Mouse (Mus musculus): Measurements from ENCODE around the gene Lrp5. TPM values are rescaled to one million over a fixed set of nuclear protein-coding genes. Genes with fewer than 3 reads are reported as not detected.

The Lrp5 gene
- polyA plus RNA-seq, 1 experiment from 2014 or later, result 5.4 TPM

- Histone ChIP-seq H3K4me2 (replicated peaks) (no peak overlapping the region), H3K27me3 (replicated peaks) (no peaks in the 10 kb centered on the region), H3K9ac (no peak overlapping the region), H3K4me3 (replicated peaks) (no peak overlapping the region), H3K27ac (no peak overlapping the region), H3K36me3 (peaks cover 53% of the 10 kb centered on the region), H3K9me3 (no peaks in the 10 kb centered on the region), H3K4me1 (replicated peaks) (peaks cover 4% of the 10 kb centered on the region; the same call in 1 of the 2 replicates)
- 70% methylated on average over 5 of the region's 5 CpGs for WGBS
- ATAC-seq, result peak; percentile 52
Observed at GRCm38 (mm10) chr19:3623824-3624223, 62.5 kb downstream of the Lrp5 start.

- Histone ChIP-seq H3K4me3 (replicated peaks) (no peak overlapping the region), H3K4me2 (replicated peaks) (no peak overlapping the region), H3K9ac (no peak overlapping the region), H3K4me1 (replicated peaks) (peaks cover 4% of the 10 kb centered on the region; the same call in 1 of the 2 replicates), H3K27me3 (replicated peaks) (no peaks in the 10 kb centered on the region), H3K9me3 (no peaks in the 10 kb centered on the region), H3K36me3 (peaks cover 51% of the 10 kb centered on the region), H3K27ac (no peak overlapping the region)
- 95% methylated on average over 4 of the region's 4 CpGs for WGBS
- no peak for ATAC-seq
Observed at GRCm38 (mm10) chr19:3623294-3623693, 63.1 kb downstream of the Lrp5 start.

DNA sequence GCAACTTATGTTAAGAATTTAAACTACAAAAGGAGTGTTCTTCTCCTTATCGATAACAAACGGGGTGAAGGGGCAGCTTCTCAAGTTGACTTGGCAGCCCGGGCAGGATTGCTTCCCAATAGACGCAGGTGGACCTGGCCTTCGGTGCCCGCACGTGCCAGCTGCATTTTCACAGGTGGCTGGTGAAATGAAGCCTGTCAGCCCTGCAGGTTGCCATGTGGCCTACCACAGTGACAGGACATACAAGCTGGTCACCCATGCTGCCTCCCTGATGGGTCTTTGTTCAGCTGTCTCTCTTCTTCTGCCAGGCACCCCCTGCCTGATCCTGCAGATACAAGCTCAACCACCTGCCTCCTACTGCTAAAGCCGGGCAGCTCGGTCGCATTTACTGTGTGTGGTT lies 65.5 kb downstream of the Lrp5 start:
- Histone ChIP-seq H3K27me3 (replicated peaks) (no peaks in the 10 kb centered on the region), H3K36me3 (peaks cover 40% of the 10 kb centered on the region), H3K4me1 (replicated peaks) (0 out of 2 replicates have a peak, but pooled peaks cover 4% of the 10 kb centered on the region), H3K4me2 (replicated peaks) (no peak overlapping the region), H3K9ac (no peak overlapping the region), H3K9me3 (no peaks in the 10 kb centered on the region), H3K4me3 (replicated peaks) (no peak overlapping the region), H3K27ac (no peak overlapping the region)
- WGBS, result 96% methylated on average over 10 of the region's 10 CpGs
- ATAC-seq, result no peak

DNA sequence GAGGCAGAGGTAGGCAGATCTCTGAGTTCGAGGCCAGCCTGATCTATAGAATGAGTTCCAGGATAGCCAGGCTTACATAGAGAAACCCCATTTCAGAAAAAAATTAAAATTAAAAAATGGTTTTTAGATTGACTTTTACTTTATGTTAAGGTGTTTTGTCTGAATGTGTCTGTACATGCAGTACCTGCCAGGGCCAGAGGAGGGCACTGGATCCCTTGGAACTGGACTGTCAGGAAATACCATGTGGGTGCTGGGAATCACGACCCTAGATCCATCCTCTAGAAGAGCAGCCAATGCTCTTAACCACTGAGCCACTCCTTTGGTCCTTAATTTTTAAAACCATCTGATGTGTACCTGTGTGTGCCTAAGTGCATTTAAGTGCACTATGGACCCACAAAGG lies 67.0 kb downstream of the Lrp5 start:
- Histone ChIP-seq H3K36me3 (peaks cover 48% of the 10 kb centered on the region), H3K9me3 (no peaks in the 10 kb centered on the region)

GRCm38 (mm10) chr19:3613991-3614390 lies 72.4 kb downstream of the Lrp5 start:
- Histone ChIP-seq H3K4me3 (replicated peaks) (no peak overlapping the region), H3K4me2 (replicated peaks) (no peak overlapping the region), H3K36me3 (peaks cover 30% of the 10 kb centered on the region), H3K9ac (no peak overlapping the region), H3K27ac (no peak overlapping the region), H3K9me3 (no peaks in the 10 kb centered on the region), H3K27me3 (replicated peaks) (no peaks in the 10 kb centered on the region), H3K4me1 (replicated peaks) (0 out of 2 replicates have a peak, but pooled peaks cover 2% of the 10 kb centered on the region)
- ATAC-seq, result no peak
- 93% methylated on average over 10 of the region's 10 CpGs for WGBS

More for the DNA sequence above, 67.0 kb downstream of the Lrp5 start:
- Histone ChIP-seq H3K27ac (no peak overlapping the region), H3K27me3 (replicated peaks) (no peaks in the 10 kb centered on the region), H3K9ac (no peak overlapping the region), H3K4me2 (replicated peaks) (no peak overlapping the region), H3K4me3 (replicated peaks) (no peak overlapping the region), H3K4me1 (replicated peaks) (no peaks in the 10 kb centered on the region)
- ATAC-seq, result no peak
- WGBS, result 87% methylated on average over 2 of the region's 2 CpGs

DNA sequence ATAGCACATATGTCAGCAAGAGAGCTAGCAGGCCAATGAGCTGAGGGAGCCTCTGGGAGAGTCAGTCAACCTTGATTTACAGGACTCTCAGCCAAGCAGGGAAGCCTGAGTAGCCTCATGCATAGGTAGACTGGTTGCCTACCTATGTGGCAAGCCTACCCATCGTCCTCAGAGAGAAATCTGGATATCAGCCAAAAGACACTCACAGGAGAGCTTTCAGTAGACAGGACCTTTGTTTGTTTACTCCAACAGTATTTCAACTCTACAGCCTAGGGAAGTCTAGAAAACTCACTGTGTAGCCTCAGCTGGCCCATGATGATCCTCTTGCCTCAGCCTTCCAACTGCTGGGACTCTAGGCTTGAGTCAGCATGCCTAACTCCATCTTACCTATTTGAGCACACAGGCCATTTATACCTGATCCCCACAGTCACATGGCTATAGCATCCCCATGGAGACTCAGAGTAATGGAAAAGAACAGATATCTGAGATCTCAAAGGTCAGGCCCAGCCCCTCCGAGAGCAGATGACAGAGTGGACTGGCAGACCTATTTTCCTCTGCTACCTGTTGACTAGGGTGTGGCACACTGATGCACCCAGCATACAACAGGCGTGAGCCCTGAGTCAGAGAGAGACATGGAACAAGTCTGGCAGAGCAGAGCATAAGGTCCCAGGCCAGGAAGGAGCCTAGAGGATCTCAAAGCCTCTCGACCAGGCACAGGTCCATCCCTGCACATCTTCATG lies 73.7 kb downstream of the Lrp5 start:
- Histone ChIP-seq H3K4me1 (replicated peaks) (0 out of 2 replicates have a peak, but pooled peaks cover 2% of the 10 kb centered on the region), H3K36me3 (peaks cover 34% of the 10 kb centered on the region), H3K4me2 (replicated peaks) (no peak overlapping the region), H3K27me3 (replicated peaks) (no peaks in the 10 kb centered on the region), H3K9me3 (no peaks in the 10 kb centered on the region), H3K27ac (no peak overlapping the region), H3K4me3 (replicated peaks) (no peak overlapping the region), H3K9ac (no peak overlapping the region)
- peak; percentile 75 for ATAC-seq
- WGBS, result 84% methylated on average over 4 of the region's 4 CpGs

DNA sequence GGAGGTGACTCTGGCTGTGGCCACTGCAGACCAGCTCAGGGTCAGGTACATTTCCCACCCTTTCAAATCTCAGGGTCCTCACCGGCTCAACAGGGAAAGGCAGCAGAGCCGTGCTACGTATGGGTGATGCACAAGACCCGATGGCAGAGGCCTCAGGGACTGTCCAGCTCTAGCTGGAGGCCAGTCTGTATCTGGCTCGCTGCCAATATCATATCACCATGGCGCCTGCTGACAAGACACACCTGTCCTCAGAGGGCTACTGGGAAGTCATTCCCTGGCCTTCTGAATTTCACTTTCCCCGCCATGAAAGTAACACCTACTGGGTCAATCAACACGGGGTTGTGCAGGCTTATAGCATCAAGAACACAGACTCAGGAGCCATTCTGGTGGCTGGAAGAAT lies 74.6 kb downstream of the Lrp5 start:
- Histone ChIP-seq H3K9ac (no peak overlapping the region), H3K4me1 (replicated peaks) (0 out of 2 replicates have a peak, but pooled peaks cover 2% of the 10 kb centered on the region), H3K9me3 (no peaks in the 10 kb centered on the region), H3K27me3 (replicated peaks) (no peaks in the 10 kb centered on the region), H3K4me2 (replicated peaks) (no peak overlapping the region), H3K36me3 (peaks cover 34% of the 10 kb centered on the region), H3K27ac (no peak overlapping the region), H3K4me3 (replicated peaks) (no peak overlapping the region)
- WGBS, result 65% methylated on average over 8 of the region's 8 CpGs
- ATAC-seq, result 0 out of 2 replicates have a peak, but pooled peaks have one; percentile 46

DNA sequence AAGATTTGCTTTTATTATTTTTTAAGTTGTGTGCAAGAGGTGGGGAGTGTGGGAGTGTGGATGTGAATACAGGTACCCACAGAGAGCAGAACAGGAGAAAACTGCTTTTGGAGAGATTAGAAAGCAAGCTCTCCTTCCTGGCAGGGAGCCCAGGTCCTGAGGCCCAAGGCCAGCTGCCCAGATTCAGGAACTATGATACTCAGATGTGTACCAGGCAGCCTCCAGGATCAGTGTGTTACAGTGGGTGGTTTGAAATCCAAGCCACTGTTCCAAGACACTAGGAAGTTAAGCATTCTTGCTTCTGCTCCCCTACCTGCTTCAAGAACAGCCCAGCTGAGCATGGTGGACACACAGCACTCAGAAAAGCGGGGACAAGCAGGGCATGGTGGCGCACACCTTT lies 75.5 kb downstream of the Lrp5 start:
- H3K27ac ChIP-seq, result no peak overlapping the region
- 0 out of 2 replicates have a peak, but pooled peaks cover 2% of the 10 kb centered on the region for H3K4me1 ChIP-seq (replicated peaks)
- H3K9me3 ChIP-seq, result no peaks in the 10 kb centered on the region
- H3K4me3 ChIP-seq (replicated peaks), result no peak overlapping the region
- no peaks in the 10 kb centered on the region for H3K27me3 ChIP-seq (replicated peaks)
- ATAC-seq, result no peak
- no peak overlapping the region for H3K9ac ChIP-seq
- peaks cover 37% of the 10 kb centered on the region for H3K36me3 ChIP-seq
- H3K4me2 ChIP-seq (replicated peaks), result no peak overlapping the region
- WGBS, result 87% methylated on average over 2 of the region's 2 CpGs

GRCm38 (mm10) chr19:3609826-3610225 lies 76.5 kb downstream of the Lrp5 start:
- Histone ChIP-seq H3K4me2 (replicated peaks) (no peak overlapping the region), H3K27me3 (replicated peaks) (no peaks in the 10 kb centered on the region), H3K36me3 (peaks cover 36% of the 10 kb centered on the region), H3K4me1 (replicated peaks) (0 out of 2 replicates have a peak, but pooled peaks cover 2% of the 10 kb centered on the region), H3K9ac (no peak overlapping the region), H3K4me3 (replicated peaks) (no peak overlapping the region), H3K9me3 (no peaks in the 10 kb centered on the region), H3K27ac (no peak overlapping the region)
- WGBS, result 89% methylated on average over 10 of the region's 10 CpGs
- ATAC-seq, result no peak

GRCm38 (mm10) chr19:3594316-3594715 lies 92.0 kb downstream of the Lrp5 start:
- Histone ChIP-seq H3K4me3 (replicated peaks) (no peak overlapping the region), H3K36me3 (peaks cover 51% of the 10 kb centered on the region), H3K4me1 (replicated peaks) (no peaks in the 10 kb centered on the region), H3K27me3 (replicated peaks) (no peaks in the 10 kb centered on the region), H3K9ac (no peak overlapping the region), H3K4me2 (replicated peaks) (no peak overlapping the region), H3K27ac (no peak overlapping the region), H3K9me3 (no peaks in the 10 kb centered on the region)
- WGBS, result 86% methylated on average over 5 of the region's 5 CpGs
- no peak for ATAC-seq

- no peak overlapping the region for H3K4me2 ChIP-seq (replicated peaks)
- no peaks in the 10 kb centered on the region for H3K4me1 ChIP-seq (replicated peaks)
- H3K27me3 ChIP-seq (replicated peaks), result no peaks in the 10 kb centered on the region
- WGBS, result 85% methylated on average over 7 of the region's 7 CpGs
- no peaks in the 10 kb centered on the region for H3K9me3 ChIP-seq
- no peak for ATAC-seq
- H3K9ac ChIP-seq, result no peak overlapping the region
- no peak overlapping the region for H3K4me3 ChIP-seq (replicated peaks)
- H3K27ac ChIP-seq, result no peak overlapping the region
- H3K36me3 ChIP-seq, result peaks cover 50% of the 10 kb centered on the region
Observed at GRCm38 (mm10) chr19:3593379-3594055, 92.8 kb downstream of the Lrp5 start.

- 100% methylated on average over 4 of the region's 4 CpGs for WGBS
- H3K4me3 ChIP-seq (replicated peaks), result no peak overlapping the region
- H3K36me3 ChIP-seq, result peaks cover 42% of the 10 kb centered on the region
Observed at GRCm38 (mm10) chr19:3589968-3590367, 96.4 kb downstream of the Lrp5 start.

More at GRCm38 (mm10) chr19:3589968-3590367, 96.4 kb downstream of the Lrp5 start:
- H3K27ac ChIP-seq, result no peak overlapping the region
- H3K9ac ChIP-seq, result no peak overlapping the region
- ATAC-seq, result no peak
- H3K9me3 ChIP-seq, result no peaks in the 10 kb centered on the region
- H3K4me1 ChIP-seq (replicated peaks), result no peaks in the 10 kb centered on the region
- no peak overlapping the region for H3K4me2 ChIP-seq (replicated peaks)
- H3K27me3 ChIP-seq (replicated peaks), result no peaks in the 10 kb centered on the region

Measured in intestine, embryonic 15.5 days (tissue).